Mouse (Mus musculus) midbrain, embryonic 16.5 days (tissue): Measurements from ENCODE around the gene Col4a1. TPM values are rescaled to one million over a fixed set of nuclear protein-coding genes. Genes with fewer than 3 reads are reported as not detected.

Experiments used
- ATAC-seq: fragments of 200-750 bp; cut with Nextera tagmentation; 2 replicates; pipeline ENCODE4 v1.8.0; 2017; ENCODE audit warnings: moderate TSS enrichment
- H3K27ac ChIP-seq: fragments of 300-500 bp; sonication (generic); 2 replicates; pipeline ENCODE4 v1.5.1; 2014; ENCODE audit warnings: mild to moderate bottlenecking, low read length, mixed read lengths
- H3K27me3 ChIP-seq: fragments of 300-500 bp; sonication (generic); 2 replicates; pipeline ENCODE4 v1.6.1; 2014; ENCODE audit warnings: low read depth, low read length, mixed read lengths; ENCODE audit not compliant: control insufficient read depth, insufficient read depth
- H3K36me3 ChIP-seq: fragments of 300-500 bp; sonication (generic); 2 replicates; pipeline ENCODE4 v1.6.1; 2014; ENCODE audit warnings: mild to moderate bottlenecking, low read length, moderate library complexity, mixed read lengths; ENCODE audit not compliant: control insufficient read depth, insufficient read depth
- H3K4me1 ChIP-seq: fragments of 300-500 bp; sonication (generic); 2 replicates; pipeline ENCODE4 v1.6.1; 2014; ENCODE audit warnings: mild to moderate bottlenecking, low read length, mixed read lengths; ENCODE audit not compliant: control insufficient read depth, insufficient read depth
- H3K4me2 ChIP-seq: fragments of 300-500 bp; sonication (generic); 2 replicates; pipeline ENCODE4 v1.6.1; 2014; ENCODE audit warnings: mild to moderate bottlenecking, low read length, mixed read lengths
- H3K4me3 ChIP-seq: fragments of 300-500 bp; sonication (generic); 2 replicates; pipeline ENCODE4 v1.5.1; 2014; ENCODE audit warnings: low read depth, mild to moderate bottlenecking, low read length, moderate library complexity, mixed read lengths
- H3K9ac ChIP-seq: fragments of 300-500 bp; sonication (generic); 2 replicates; pipeline ENCODE4 v1.6.1; 2014; ENCODE audit warnings: low read depth, low read length, mixed read lengths
- H3K9me3 ChIP-seq: fragments of 300-500 bp; sonication (generic); replicated peaks from 2 replicates; pipeline ENCODE4 v1.6.1; 2014; ENCODE audit warnings: mild to moderate bottlenecking, low read length, mixed read lengths; ENCODE audit not compliant: control insufficient read depth, poor library complexity, severe bottlenecking
- WGBS: fragments of 180-500 bp; shearing (Covaris S2); extraction: QIAGEN DNeasy Blood & Tissue Kit; methylation state at CpG from one replicate; pipeline ENCODE4 v1.1.7; 2014; 5-methylcytosine and 5-hydroxymethylcytosine counted together
- polyA plus RNA-seq: library from polyadenylated mRNA; unstranded; fragments of >200 nt; fragmentation: Nextera tagmentation; extraction: Ambion mirVana; gene quantifications from 2 replicates; pipeline ENCODE4 v1.2.1, GENCODE M21; 2015

Gene Col4a1
- polyA plus RNA-seq, 1 experiment from 2014 or later: 73.6 TPM

GRCm38 (mm10) chr8:11250149-11250548, 62.5 kb downstream of the Col4a1 start:
- 83% methylated on average over 8 of the region's 8 CpGs for WGBS
- Histone ChIP-seq H3K27ac (peak overlapping the region; percentile 17; the same call in 1 of the 2 replicates), H3K27me3 (no peaks in the 10 kb centered on the region), H3K4me3 (no peak overlapping the region), H3K4me1 (peaks cover 3% of the 10 kb centered on the region; the same call in 1 of the 2 replicates), H3K4me2 (no peak overlapping the region), H3K9me3 (no peaks in the 10 kb centered on the region), H3K36me3 (no peaks in the 10 kb centered on the region), H3K9ac (0 out of 2 replicates have a peak overlapping the region, but pooled peaks have one; percentile 10)
- no peak for ATAC-seq

DNA sequence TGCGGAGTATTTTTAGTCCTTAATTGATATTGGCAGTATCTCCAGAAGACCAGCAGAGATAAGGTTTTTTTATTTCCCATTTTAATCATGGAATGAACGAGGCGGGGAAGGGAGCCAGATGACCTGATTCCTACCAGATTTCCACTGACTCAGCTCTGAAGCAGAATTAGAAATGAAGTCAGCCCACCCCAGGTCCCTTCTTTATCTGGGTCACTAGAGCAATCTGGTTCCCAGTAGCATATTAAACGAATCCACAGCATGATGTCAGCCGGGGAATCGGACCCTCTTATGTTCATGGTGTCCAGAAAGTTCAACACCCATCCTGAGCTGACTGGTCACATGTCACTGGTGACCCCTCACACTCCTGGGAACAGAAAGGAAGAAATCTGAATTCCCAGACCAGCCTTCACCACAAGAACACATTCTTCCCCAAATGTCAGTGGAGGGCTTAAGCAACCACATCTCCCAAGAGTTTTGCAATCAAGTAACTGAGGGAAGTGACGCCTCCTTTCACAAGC, 63.0 kb downstream of the Col4a1 start:
- no peaks in the 10 kb centered on the region for H3K9me3 ChIP-seq
- H3K27me3 ChIP-seq: no peaks in the 10 kb centered on the region
- H3K4me3 ChIP-seq: no peak overlapping the region
- no peak overlapping the region for H3K4me2 ChIP-seq
- ATAC-seq: no peak
- WGBS: 66% methylated on average over 7 of the region's 7 CpGs
- H3K9ac ChIP-seq: no peak overlapping the region
- no peak overlapping the region for H3K27ac ChIP-seq
- H3K4me1 ChIP-seq: peaks cover 3% of the 10 kb centered on the region; the same call in 1 of the 2 replicates
- H3K36me3 ChIP-seq: no peaks in the 10 kb centered on the region

DNA sequence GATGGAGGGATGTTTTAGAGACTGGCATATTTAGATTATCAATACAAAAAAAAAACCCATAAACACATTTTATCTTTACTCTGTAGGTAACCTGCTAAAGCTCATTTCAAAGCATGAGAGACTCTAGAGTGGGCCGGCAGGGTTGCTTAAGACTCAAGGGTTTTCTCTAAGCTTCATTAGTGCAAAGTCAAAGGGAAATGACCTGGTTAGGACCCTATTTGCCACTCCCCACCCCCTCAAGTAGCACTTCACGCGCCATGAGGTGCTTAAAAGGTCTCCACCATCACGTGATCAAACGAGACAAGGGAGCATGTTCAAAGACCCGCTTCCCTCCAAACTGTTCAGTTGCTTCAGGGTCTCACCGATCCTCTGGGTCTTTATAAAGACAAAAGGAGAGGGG, 63.9 kb downstream of the Col4a1 start:
- no peak overlapping the region for H3K27ac ChIP-seq
- no peak overlapping the region for H3K9ac ChIP-seq
- ATAC-seq: no peak
- no peaks in the 10 kb centered on the region for H3K27me3 ChIP-seq
- no peaks in the 10 kb centered on the region for H3K36me3 ChIP-seq
- H3K4me3 ChIP-seq: no peak overlapping the region
- 52% methylated on average over 7 of the region's 7 CpGs for WGBS
- H3K9me3 ChIP-seq: no peaks in the 10 kb centered on the region
- no peak overlapping the region for H3K4me2 ChIP-seq
- peaks cover 3% of the 10 kb centered on the region; the same call in 1 of the 2 replicates for H3K4me1 ChIP-seq

GRCm38 (mm10) chr8:11241488-11241887, 71.1 kb downstream of the Col4a1 start:
- no peak overlapping the region for H3K4me3 ChIP-seq
- H3K4me1 ChIP-seq: no peaks in the 10 kb centered on the region
- no peak overlapping the region for H3K9ac ChIP-seq
- WGBS: 65% methylated on average over 2 of the region's 2 CpGs
- no peak overlapping the region for H3K4me2 ChIP-seq
- no peaks in the 10 kb centered on the region for H3K36me3 ChIP-seq
- 0 out of 2 replicates have a peak, but pooled peaks cover 2% of the 10 kb centered on the region for H3K9me3 ChIP-seq
- ATAC-seq: no peak
- no peaks in the 10 kb centered on the region for H3K27me3 ChIP-seq
- H3K27ac ChIP-seq: no peak overlapping the region

GRCm38 (mm10) chr8:11234879-11235210, 77.8 kb downstream of the Col4a1 start:
- no peak for ATAC-seq
- WGBS: 80% methylated on average over 6 of the region's 6 CpGs
- H3K4me2 ChIP-seq: no peak overlapping the region
- no peak overlapping the region for H3K4me3 ChIP-seq
- H3K9me3 ChIP-seq: no peaks in the 10 kb centered on the region
- no peaks in the 10 kb centered on the region for H3K4me1 ChIP-seq
- no peaks in the 10 kb centered on the region for H3K27me3 ChIP-seq
- H3K27ac ChIP-seq: no peak overlapping the region
- H3K9ac ChIP-seq: no peak overlapping the region
- no peaks in the 10 kb centered on the region for H3K36me3 ChIP-seq

DNA sequence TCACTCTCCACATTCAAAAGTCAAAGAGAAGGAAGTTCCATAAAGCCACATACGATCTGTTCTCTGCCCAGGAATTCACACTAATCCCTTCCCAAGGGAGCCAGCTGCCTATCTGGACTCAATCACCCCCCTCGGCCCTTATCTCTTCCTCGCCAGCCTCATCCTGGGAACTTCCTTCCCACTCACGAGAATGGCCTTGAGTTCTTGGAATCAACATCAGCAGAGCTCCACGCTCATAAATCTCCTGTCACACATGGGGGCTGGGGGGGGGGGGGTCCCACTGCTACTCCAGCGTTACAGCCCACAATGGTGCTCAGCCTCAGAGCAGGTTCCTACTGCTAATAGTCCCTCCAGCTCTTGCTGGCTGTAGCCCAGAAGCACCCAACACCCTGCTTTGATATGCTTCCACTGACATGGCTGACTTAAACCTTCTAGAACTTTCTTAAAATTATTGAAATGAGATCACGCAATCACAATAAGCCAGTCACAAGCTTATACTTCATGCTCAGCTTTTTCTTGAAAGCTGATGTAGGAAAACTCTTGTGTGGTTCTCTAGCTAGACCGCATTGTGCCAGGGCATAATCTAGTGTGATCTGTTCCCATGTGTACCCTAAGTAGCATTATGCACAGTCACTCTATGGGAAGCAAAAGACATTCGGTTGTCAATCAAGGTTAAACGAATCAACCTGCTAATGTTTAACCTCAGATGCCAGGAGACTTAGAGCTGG, 78.3 kb downstream of the Col4a1 start:
- 59% methylated on average over 10 of the region's 10 CpGs for WGBS
- ATAC-seq: no peak
- no peaks in the 10 kb centered on the region for H3K27me3 ChIP-seq

GRCm38 (mm10) chr8:11233009-11233408, 79.6 kb downstream of the Col4a1 start:
- no peaks in the 10 kb centered on the region for H3K27me3 ChIP-seq
- H3K4me3 ChIP-seq: no peak overlapping the region
- 77% methylated on average over 4 of the region's 4 CpGs for WGBS
- H3K9ac ChIP-seq: no peak overlapping the region
- H3K27ac ChIP-seq: no peak overlapping the region
- H3K36me3 ChIP-seq: no peaks in the 10 kb centered on the region
- no peaks in the 10 kb centered on the region for H3K9me3 ChIP-seq
- H3K4me1 ChIP-seq: no peaks in the 10 kb centered on the region
- no peak for ATAC-seq
- no peak overlapping the region for H3K4me2 ChIP-seq

More for the DNA sequence above, 78.3 kb downstream of the Col4a1 start:
- Histone ChIP-seq H3K4me1 (no peaks in the 10 kb centered on the region), H3K9ac (no peak overlapping the region), H3K36me3 (no peaks in the 10 kb centered on the region), H3K4me3 (no peak overlapping the region), H3K27ac (no peak overlapping the region), H3K4me2 (no peak overlapping the region), H3K9me3 (no peaks in the 10 kb centered on the region)

- Histone ChIP-seq H3K36me3 (no peaks in the 10 kb centered on the region), H3K27ac (no peak overlapping the region), H3K4me2 (no peak overlapping the region), H3K4me1 (no peaks in the 10 kb centered on the region), H3K9me3 (no peaks in the 10 kb centered on the region), H3K4me3 (no peak overlapping the region), H3K9ac (no peak overlapping the region), H3K27me3 (no peaks in the 10 kb centered on the region)
- peak; percentile 69; the same call in 1 of the 2 replicates for ATAC-seq
- 15% methylated on average over 4 of the region's 4 CpGs for WGBS
Measured at GRCm38 (mm10) chr8:11230277-11230676, 82.3 kb downstream of the Col4a1 start.

DNA sequence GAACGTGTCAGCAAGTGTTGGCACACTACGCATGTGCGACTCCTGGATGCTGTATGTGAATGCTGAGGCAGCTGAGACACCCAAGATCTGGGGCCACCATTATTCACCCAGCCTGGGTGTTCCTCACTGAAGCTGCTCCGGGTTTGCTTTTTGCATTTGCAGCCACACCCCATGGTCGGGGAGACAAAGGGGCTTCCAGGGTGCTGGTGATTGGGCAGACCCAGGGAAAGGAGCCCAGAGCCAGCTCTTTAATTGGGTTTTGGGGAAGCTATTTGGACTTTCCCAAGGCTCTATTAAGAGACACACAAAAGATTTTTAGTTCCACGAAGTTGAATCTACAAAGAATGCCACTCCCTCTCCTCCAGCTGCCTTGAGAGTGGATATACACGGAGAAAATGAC, 85.2 kb downstream of the Col4a1 start:
- Histone ChIP-seq H3K36me3 (no peaks in the 10 kb centered on the region), H3K27me3 (no peaks in the 10 kb centered on the region), H3K27ac (no peak overlapping the region), H3K4me3 (no peak overlapping the region), H3K9ac (no peak overlapping the region), H3K4me1 (no peaks in the 10 kb centered on the region), H3K9me3 (no peaks in the 10 kb centered on the region), H3K4me2 (no peak overlapping the region)
- ATAC-seq: no peak
- 34% methylated on average over 7 of the region's 7 CpGs for whole genome bisulfite sequencing
